Mouse (Mus musculus) lung, postnatal 36 days (tissue): ENCODE data around the gene Sprr2f.

Source experiments
- DNase-seq: peaks from one replicate; pipeline ENCODE4 v3.0.0; 2022; ENCODE audit warnings: mixed read lengths

The Sprr2f gene

DNA sequence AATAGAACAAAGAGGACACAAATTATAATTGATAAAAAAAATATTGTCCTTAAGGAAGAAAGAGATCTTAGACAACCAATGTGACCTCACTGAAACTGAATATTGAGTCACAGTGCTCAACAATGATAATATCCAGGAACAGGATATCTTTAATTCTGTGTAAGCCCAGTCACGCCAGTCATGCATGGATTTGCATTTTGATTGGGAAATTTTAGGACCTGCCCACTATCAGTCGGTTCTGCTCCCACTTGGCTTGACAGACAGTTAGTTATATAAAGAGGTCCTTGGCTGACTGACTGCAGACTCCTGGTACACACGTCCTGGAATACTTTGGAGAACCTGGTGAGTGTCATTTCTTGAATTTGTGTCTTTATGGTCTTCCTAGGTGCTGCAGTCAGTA is at the start of gene Sprr2f:
Gene Sprr2f (plus strand): TSS at position 301 of the 400 bp plus-strand sequence.
- DNase-seq, result no peak

DNA sequence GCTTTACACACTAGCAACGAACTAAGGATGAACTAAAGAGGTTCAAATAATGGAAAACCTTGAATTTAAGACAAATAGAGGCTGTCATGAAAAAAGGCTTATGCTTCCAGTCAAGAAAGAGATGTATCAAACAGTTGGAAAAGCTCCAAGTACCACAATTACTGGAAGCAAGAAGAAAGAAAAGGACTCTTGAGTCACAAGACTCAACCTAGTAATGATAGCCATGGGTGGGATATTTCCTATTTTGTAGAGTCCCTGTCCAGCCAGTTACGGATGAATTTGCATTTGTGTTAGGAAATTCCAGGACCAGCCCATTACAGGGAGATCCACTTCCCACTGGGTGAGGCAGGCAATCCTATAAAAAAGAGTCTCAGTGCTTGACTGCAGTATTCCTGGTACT is 48.7 kb upstream of the Sprr2f start, which contains the start of gene Sprr2b:
Gene Sprr2b (plus strand): TSS at position 301 of the 400 bp plus-strand sequence.
- DNase-seq, result no peak

DNA sequence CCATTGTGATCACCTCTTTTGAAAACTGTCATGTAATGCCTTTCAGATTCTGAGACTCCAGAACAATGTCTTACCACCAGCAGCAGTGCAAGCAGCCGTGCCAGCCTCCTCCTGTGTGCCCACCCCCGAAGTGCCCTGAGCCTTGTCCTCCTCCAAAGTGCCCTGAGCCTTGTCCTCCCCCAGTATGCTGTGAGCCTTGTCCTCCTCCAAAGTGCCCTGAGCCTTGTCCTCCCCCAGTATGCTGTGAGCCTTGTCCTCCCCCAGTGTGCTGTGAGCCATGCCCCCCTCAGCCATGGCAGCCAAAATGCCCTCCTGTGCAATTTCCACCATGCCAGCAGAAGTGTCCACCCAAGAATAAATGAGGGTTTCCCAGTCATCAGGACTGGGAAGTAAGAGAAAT is 47.6 kb upstream of the Sprr2f start:
- DNase-seq, result no peak

DNA sequence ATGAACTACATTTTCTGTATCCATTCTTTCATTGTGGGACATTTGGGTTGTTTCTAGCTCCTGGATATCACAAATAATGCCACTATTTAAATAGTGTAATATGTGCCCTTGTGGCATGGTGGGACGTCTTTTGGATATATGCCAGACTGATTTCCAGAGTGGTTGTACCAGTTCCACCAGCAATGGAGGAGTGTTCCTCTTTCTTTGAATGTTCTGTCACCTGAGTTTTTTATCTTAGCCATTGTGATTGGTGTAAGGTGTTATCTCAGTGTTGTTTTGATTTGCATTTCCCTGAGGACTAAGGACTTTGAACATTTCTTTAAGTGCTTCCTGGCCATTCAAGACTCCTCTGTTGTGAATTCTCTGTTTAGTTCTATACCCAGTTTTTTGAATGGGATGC is 28.7 kb upstream of the Sprr2f start:
- no peak for DNase-seq

DNA sequence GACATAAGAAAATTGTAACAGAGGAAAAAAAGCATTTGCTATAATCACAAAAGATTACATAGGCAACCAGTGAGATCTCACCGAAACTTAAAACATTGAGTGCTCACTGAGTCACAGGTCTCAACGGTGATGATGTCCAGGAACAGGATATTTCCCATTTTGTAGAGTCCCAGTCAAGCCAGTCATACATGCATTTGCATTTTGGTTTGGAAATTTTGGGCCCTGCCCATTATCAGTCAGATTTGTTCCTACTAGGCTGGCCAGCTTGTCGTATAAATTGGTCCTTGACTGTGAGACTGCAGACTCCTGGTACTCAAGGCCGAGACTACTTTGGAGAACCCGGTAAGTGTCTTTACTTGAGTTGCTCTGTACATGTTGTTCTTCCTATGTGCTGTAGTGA is 26.1 kb upstream of the Sprr2f start, which contains the start of gene Sprr2d:
Gene Sprr2d (plus strand): TSS at position 301 of the 400 bp plus-strand sequence.
- no peak for DNase-seq

DNA sequence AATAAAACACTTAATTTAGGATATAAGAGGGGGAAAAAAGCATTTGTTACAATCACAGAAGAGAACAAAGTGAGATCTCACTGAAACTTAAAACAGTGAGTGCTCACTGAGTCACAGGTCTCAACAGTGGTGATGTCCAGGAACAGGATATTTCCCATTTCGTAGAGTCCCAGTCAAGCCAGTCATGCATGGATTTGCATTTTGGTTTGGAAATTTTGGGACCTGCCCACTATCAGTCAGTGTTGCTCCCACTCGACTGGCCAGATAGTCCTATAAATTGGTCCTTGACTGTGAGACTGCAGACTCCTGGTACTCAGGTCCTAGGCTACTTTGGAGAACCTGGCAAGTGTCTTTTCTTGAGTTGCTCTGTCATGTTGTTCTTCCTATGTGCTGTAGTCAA is 13.1 kb upstream of the Sprr2f start, which contains the start of gene Sprr2e:
Gene Sprr2e (plus strand): TSS at position 301 of the 400 bp plus-strand sequence.
- no peak for DNase-seq

DNA sequence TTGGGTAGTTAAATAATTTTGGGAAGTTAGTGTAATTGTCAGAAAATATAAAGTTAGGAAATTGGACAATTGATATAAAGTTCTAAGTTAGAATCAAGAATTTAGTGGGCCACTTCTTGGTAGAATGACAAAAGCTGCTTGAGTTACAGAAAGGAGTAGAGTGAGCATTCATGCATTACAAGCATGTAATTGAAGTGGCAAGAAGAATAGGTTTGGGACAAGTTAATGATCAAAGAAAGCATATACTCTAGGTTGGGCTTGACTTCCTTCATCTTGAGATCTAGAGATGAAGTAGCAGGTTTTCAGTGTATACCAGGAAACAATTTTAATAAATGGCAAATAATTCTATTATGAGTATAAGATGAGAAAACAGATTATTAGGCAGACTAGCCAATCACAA is 3.4 kb upstream of the Sprr2f start:
- no peak for DNase-seq

DNA sequence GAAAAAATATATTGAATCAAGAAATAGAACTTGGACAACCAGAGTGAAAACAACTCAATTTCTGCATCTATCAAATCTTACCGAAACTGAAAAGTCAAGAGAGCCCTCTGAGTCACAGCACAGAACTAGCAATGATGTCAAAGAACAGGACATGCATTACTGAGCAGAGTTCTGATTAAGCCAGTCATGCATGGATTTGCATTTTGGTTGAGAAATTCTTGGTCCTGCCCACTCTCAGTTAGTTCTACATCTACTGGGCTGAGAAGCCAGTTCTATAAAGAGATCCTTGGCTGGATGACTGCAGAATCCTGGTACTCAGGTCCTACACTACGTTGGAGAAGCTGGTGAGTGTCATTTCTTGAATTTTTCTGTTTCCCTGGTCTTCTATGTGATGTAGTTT is 8.6 kb downstream of the Sprr2f start:
- no peak for DNase-seq

DNA sequence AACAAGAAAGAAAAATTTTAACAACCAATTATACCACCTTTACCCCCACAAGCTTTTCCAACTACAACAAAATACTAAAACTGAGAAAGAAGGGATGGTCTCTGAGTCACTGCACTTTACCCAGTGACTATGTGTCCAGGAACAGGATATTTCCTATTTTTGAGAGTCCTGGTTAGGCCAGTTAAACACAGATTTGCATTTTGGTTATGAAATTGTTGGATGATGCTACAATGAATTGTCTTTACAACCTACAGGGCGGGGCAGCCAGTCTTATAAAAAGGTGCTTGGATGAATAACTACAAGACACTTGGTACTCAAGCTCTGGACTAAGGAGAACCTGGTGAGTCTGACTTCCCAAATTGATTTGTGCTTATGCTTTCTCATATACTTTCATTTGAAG is 20.4 kb downstream of the Sprr2f start, which contains the start of gene Sprr2h:
Gene Sprr2h (plus strand): TSS at position 301 of the 400 bp plus-strand sequence.
- no peak for DNase-seq

DNA sequence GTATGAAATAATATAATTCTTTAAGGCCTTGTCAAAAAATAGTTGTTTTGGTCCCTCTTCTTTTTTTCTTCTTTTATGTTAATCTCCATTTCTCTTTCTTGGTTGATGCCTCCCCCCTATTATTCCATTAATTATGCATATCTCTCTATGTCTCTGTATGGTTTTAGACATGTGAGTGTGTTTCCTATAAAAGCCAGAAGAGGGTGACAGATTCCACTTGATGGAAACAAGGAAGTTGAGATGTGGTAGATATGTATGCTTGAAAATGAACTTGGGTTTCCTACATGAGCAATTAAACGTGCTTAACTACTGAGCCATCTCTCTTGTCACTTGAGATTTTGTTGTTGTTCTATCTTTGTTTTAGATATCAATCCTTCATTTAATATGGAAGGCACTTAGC is 29.3 kb downstream of the Sprr2f start:
- DNase-seq, result no peak

DNA sequence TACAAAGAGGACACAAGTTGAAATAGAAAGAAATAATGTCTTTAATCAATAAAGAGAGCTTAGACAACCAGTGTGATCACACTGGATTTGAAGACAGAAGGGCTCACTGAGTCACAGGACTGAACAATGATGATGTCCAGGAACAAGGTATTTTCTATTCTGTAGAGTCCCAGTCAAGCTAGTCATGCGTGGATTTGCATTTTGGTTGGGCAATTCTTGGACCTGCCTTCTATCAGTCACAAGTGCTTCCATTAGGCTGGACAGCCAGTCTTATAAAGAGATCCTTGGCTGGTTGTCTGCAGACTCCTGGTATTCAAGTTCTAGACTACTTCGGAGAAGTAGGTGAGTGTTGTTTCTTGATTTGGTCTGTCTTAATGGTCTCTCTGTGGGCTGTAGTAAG is 42.7 kb downstream of the Sprr2f start, which contains the start of gene Sprr2i:
Gene Sprr2i (plus strand): TSS at position 301 of the 400 bp plus-strand sequence.
- no peak for DNase-seq
